Mouse (Mus musculus): ENCODE measurements around the gene Gdap2. TPM values are rescaled to one million over a fixed set of nuclear protein-coding genes. Genes with fewer than 3 reads are reported as not detected.

Gene Gdap2
- total RNA-seq (2017) = 37.7 to 68.7 TPM (median 59.0 TPM) in 3 replicates

- ATAC-seq (replicated peaks; ENCODE audit: insufficient number of reproducible peaks, low FRiP score, low TSS enrichment, poor library complexity, severe bottlenecking) = peak; percentile 98
These were observed at the start of gene Gdap2, which contains the start of gene Wdr3 for GRCm38 (mm10) chr3:100162315-100163105. Gene Gdap2, plus strand, starts transcription at chr3:100162381. Gene Wdr3, minus strand, starts transcription at chr3:100162407.

GRCm38 (mm10) chr3:100118681-100119080, 43.5 kb upstream of the Gdap2 start:
- ATAC-seq (replicated peaks; ENCODE audit: insufficient number of reproducible peaks, low FRiP score, low TSS enrichment, poor library complexity, severe bottlenecking) = no peak

- no peak for ATAC-seq (replicated peaks; ENCODE audit: insufficient number of reproducible peaks, low FRiP score, low TSS enrichment, poor library complexity, severe bottlenecking)
These were observed 40.2 kb upstream of the Gdap2 start for GRCm38 (mm10) chr3:100121961-100122360.

- ATAC-seq (replicated peaks; ENCODE audit: insufficient number of reproducible peaks, low FRiP score, low TSS enrichment, poor library complexity, severe bottlenecking) = no peak
These were observed 39.7 kb upstream of the Gdap2 start for GRCm38 (mm10) chr3:100122445-100122844.

GRCm38 (mm10) chr3:100160682-100161445, 1.3 kb upstream of the Gdap2 start:
- ATAC-seq (replicated peaks; ENCODE audit: insufficient number of reproducible peaks, low FRiP score, low TSS enrichment, poor library complexity, severe bottlenecking) = peak; percentile 51

- ATAC-seq (replicated peaks; ENCODE audit: insufficient number of reproducible peaks, low FRiP score, low TSS enrichment, poor library complexity, severe bottlenecking) = no peak
These were observed 391 bp upstream of the Gdap2 start for GRCm38 (mm10) chr3:100161665-100162314.

GRCm38 (mm10) chr3:100163556-100163955, 1.4 kb downstream of the Gdap2 start:
- no peak for ATAC-seq (replicated peaks; ENCODE audit: insufficient number of reproducible peaks, low FRiP score, low TSS enrichment, poor library complexity, severe bottlenecking)

GRCm38 (mm10) chr3:100164991-100165390, 2.8 kb downstream of the Gdap2 start:
- no peak for ATAC-seq (replicated peaks; ENCODE audit: insufficient number of reproducible peaks, low FRiP score, low TSS enrichment, poor library complexity, severe bottlenecking)

- ATAC-seq (replicated peaks; ENCODE audit: insufficient number of reproducible peaks, low FRiP score, low TSS enrichment, poor library complexity, severe bottlenecking) = peak; percentile 74
These were observed 13.8 kb downstream of the Gdap2 start for GRCm38 (mm10) chr3:100176031-100176430.

GRCm38 (mm10) chr3:100180471-100180870, 18.3 kb downstream of the Gdap2 start:
- no peak for ATAC-seq (replicated peaks; ENCODE audit: insufficient number of reproducible peaks, low FRiP score, low TSS enrichment, poor library complexity, severe bottlenecking)

GRCm38 (mm10) chr3:100189444-100189843, 27.3 kb downstream of the Gdap2 start:
- no peak for ATAC-seq (replicated peaks; ENCODE audit: insufficient number of reproducible peaks, low FRiP score, low TSS enrichment, poor library complexity, severe bottlenecking)

- ATAC-seq (replicated peaks; ENCODE audit: insufficient number of reproducible peaks, low FRiP score, low TSS enrichment, poor library complexity, severe bottlenecking) = no peak
These were observed 27.7 kb downstream of the Gdap2 start for GRCm38 (mm10) chr3:100189861-100190260.

- ATAC-seq (replicated peaks; ENCODE audit: insufficient number of reproducible peaks, low FRiP score, low TSS enrichment, poor library complexity, severe bottlenecking) = no peak
These were observed 32.0 kb downstream of the Gdap2 start for GRCm38 (mm10) chr3:100194210-100194609.

- ATAC-seq (replicated peaks; ENCODE audit: insufficient number of reproducible peaks, low FRiP score, low TSS enrichment, poor library complexity, severe bottlenecking) = no peak
These were observed 39.4 kb downstream of the Gdap2 start for GRCm38 (mm10) chr3:100201554-100201953.

- no peak for ATAC-seq (replicated peaks; ENCODE audit: insufficient number of reproducible peaks, low FRiP score, low TSS enrichment, poor library complexity, severe bottlenecking)
These were observed 44.8 kb downstream of the Gdap2 start for GRCm38 (mm10) chr3:100206973-100207372.

- no peak for ATAC-seq (replicated peaks; ENCODE audit: insufficient number of reproducible peaks, low FRiP score, low TSS enrichment, poor library complexity, severe bottlenecking)
These were observed 53.3 kb downstream of the Gdap2 start for GRCm38 (mm10) chr3:100215469-100215868.

- ATAC-seq (replicated peaks; ENCODE audit: insufficient number of reproducible peaks, low FRiP score, low TSS enrichment, poor library complexity, severe bottlenecking) = no peak
These were observed 63.3 kb downstream of the Gdap2 start for GRCm38 (mm10) chr3:100225326-100225959.

GRCm38 (mm10) chr3:100227509-100227908, 65.3 kb downstream of the Gdap2 start:
- ATAC-seq (replicated peaks; ENCODE audit: insufficient number of reproducible peaks, low FRiP score, low TSS enrichment, poor library complexity, severe bottlenecking) = no peak

GRCm38 (mm10) chr3:100228981-100229380, 66.8 kb downstream of the Gdap2 start:
- no peak for ATAC-seq (replicated peaks; ENCODE audit: insufficient number of reproducible peaks, low FRiP score, low TSS enrichment, poor library complexity, severe bottlenecking)
